Mouse (Mus musculus) embryonic facial prominence, embryonic 14.5 days (tissue): ENCODE results near the gene Zfp936. TPM values are rescaled to one million over a fixed set of nuclear protein-coding genes. Genes with fewer than 3 reads are reported as not detected.
"Not testable (repeated sequence)": the region's sequence is repeated elsewhere in the genome, so short reads cannot be mapped to it uniquely, and the experiment has no call there.

Experiments used
- ATAC-seq: fragments of 200-750 bp; cut with Nextera tagmentation; 2 replicates; pipeline ENCODE4 v1.8.0; 2017; ENCODE audit warnings: low read depth, moderate number of reproducible peaks, moderate TSS enrichment
- DNase-seq: peaks from one replicate; pipeline ENCODE4 v3.0.0-alpha.2; 2015; ENCODE audit warnings: low spot score
- H3K27ac ChIP-seq: fragments of 300-500 bp; sonication (generic); replicated peaks from 2 replicates; pipeline ENCODE4 v1.5.1; 2014; ENCODE audit warnings: low read depth, mild to moderate bottlenecking, low read length, moderate library complexity
- H3K27me3 ChIP-seq: fragments of 300-500 bp; sonication (generic); replicated peaks from 2 replicates; pipeline ENCODE4 v1.6.1; 2014; ENCODE audit warnings: low read length; ENCODE audit not compliant: control insufficient read depth, insufficient read depth
- H3K36me3 ChIP-seq: fragments of 300-500 bp; sonication (generic); 2 replicates; pipeline ENCODE4 v1.6.1; 2014; ENCODE audit warnings: low read length, mixed read lengths; ENCODE audit not compliant: control insufficient read depth, insufficient read depth
- H3K4me1 ChIP-seq: fragments of 300-500 bp; sonication (generic); 2 replicates; pipeline ENCODE4 v1.6.1; 2014; ENCODE audit warnings: antibody characterized with exemption, low read length; ENCODE audit not compliant: control insufficient read depth, insufficient read depth
- H3K4me2 ChIP-seq: fragments of 300-500 bp; sonication (generic); 2 replicates; pipeline ENCODE4 v1.6.1; 2014; ENCODE audit warnings: low read depth, mild to moderate bottlenecking, low read length, moderate library complexity, mixed read lengths
- H3K4me3 ChIP-seq: fragments of 300-500 bp; sonication (generic); 2 replicates; pipeline ENCODE4 v1.5.1; 2014; ENCODE audit warnings: low read depth, mild to moderate bottlenecking, low read length
- H3K9ac ChIP-seq: fragments of 300-500 bp; sonication (generic); 2 replicates; pipeline ENCODE4 v1.6.1; 2014; ENCODE audit warnings: low read depth, mild to moderate bottlenecking, low read length, moderate library complexity, mixed read lengths
- H3K9me3 ChIP-seq: fragments of 300-500 bp; sonication (generic); 2 replicates; pipeline ENCODE4 v1.6.1; 2016; ENCODE audit warnings: low read length; ENCODE audit not compliant: control insufficient read depth
- WGBS: fragments of 180-500 bp; shearing (Covaris S2); extraction: QIAGEN DNeasy Blood & Tissue Kit; methylation state at CpG from one replicate; pipeline ENCODE4 v1.1.7; 2014; 5-methylcytosine and 5-hydroxymethylcytosine counted together
- polyA plus RNA-seq: library from polyadenylated mRNA; unstranded; fragments of >200 nt; fragmentation: Nextera tagmentation; extraction: Ambion mirVana; gene quantifications from 2 replicates; pipeline ENCODE4 v1.2.1, GENCODE M21; 2014

The Zfp936 gene
- polyA plus RNA-seq = not detected in 2 replicates

DNA sequence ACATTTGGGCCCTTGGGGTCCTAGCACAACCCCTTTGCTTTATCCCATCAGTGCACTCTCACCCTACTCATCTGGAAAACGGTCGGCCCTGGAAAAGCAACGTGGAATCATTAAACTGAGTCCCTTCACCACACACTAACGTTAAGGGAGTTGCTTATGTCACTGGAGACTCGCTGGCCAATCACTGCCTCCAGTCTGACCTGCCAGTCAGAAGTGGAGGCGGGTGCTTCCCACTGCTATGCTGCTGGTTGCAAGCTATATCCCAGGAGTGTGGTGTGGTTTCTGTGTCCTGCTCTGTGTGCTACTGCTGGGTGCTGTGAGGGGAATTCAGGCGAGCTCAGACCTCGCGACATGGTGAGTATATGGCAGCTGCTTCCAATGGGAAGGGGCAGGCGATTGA, at the start of gene Zfp936:
Gene Zfp936, plus strand, starts transcription at position 301 of the 400 bp plus-strand sequence.
- H3K27me3 ChIP-seq, H3K36me3 ChIP-seq, H3K4me3 ChIP-seq, H3K9ac ChIP-seq, H3K9me3 ChIP-seq, H3K27ac ChIP-seq, DNase-seq, ATAC-seq, H3K4me2 ChIP-seq, H3K4me1 ChIP-seq: not testable (repeated sequence)
- 87% methylated on average over 10 of the region's 10 CpGs for WGBS

GRCm38 (mm10) chr7:43077831-43078230, 36.2 kb upstream of the Zfp936 start:
- 90% methylated on average over 8 of the region's 8 CpGs for WGBS
- Histone ChIP-seq H3K27ac (no peak overlapping the region), H3K27me3 (no peaks in the 10 kb centered on the region), H3K9ac (no peak overlapping the region), H3K4me2 (no peak overlapping the region), H3K9me3 (peaks cover 6% of the 10 kb centered on the region; the same call in 1 of the 2 replicates), H3K4me1 (no peaks in the 10 kb centered on the region), H3K36me3 (no peaks in the 10 kb centered on the region), H3K4me3 (no peak overlapping the region)
- ATAC-seq (no peak), DNase-seq (no peak)

GRCm38 (mm10) chr7:43128691-43129090, 14.7 kb downstream of the Zfp936 start:
- peaks cover 46% of the 10 kb centered on the region for H3K9me3 ChIP-seq
- not testable (repeated sequence) for H3K4me2 ChIP-seq
- whole genome bisulfite sequencing = 92% methylated on average over 13 of the region's 15 CpGs

DNA sequence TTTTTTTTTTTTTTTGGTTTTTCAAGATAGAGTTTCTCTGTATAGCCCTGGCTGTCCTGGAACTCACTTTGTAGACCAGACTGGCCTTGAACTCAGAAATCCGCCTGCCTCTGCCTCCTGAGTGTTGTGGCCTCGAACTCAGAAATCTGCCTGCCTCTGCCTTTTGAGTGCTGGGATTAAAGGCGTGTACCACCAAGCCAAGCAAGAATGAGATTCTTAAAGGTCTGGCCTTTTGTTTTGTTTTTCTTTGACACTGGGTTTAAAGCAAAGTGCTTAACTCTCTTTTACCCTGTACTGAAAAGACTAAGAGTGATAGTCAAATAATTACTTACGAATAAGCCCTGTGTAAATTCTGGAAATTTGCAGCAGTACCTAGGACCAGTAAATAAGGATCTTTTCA, 50.1 kb downstream of the Zfp936 start:
- not testable (repeated sequence) for H3K4me1 ChIP-seq, H3K9ac ChIP-seq, DNase-seq, H3K4me2 ChIP-seq, H3K27me3 ChIP-seq, ATAC-seq, H3K27ac ChIP-seq, H3K36me3 ChIP-seq, H3K4me3 ChIP-seq
- peaks cover 65% of the 10 kb centered on the region for H3K9me3 ChIP-seq
- 68% methylated on average over 4 of the region's 4 CpGs for WGBS

More at GRCm38 (mm10) chr7:43128691-43129090, 14.7 kb downstream of the Zfp936 start:
- not testable (repeated sequence) for H3K27ac ChIP-seq, H3K27me3 ChIP-seq, DNase-seq, H3K4me3 ChIP-seq, ATAC-seq, H3K36me3 ChIP-seq, H3K9ac ChIP-seq, H3K4me1 ChIP-seq

DNA sequence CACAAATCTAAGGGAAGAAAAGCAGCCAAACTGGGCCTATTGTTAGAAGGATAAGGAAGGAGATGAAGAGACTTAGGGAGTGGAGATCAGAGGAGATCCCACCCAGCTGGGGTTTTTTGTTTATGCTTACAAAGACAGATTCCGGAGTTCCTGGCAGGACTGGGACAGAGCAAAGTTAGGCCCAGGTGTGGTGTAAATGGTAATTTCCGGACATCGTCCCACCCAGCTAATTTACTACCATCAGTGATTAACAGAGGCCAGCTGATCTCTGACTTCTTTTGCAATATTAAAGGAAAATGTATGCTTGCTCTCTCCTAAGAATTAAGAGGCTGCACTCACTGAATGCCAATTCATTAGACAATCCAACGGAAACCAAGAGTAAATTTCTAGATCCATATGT, 53.1 kb downstream of the Zfp936 start:
- not testable (repeated sequence) for H3K9ac ChIP-seq, DNase-seq, ATAC-seq, H3K36me3 ChIP-seq, H3K27me3 ChIP-seq, H3K27ac ChIP-seq, H3K4me1 ChIP-seq, H3K4me3 ChIP-seq, H3K4me2 ChIP-seq
- WGBS = 81% methylated on average over 4 of the region's 4 CpGs
- H3K9me3 ChIP-seq = peaks cover 78% of the 10 kb centered on the region

- H3K9me3 ChIP-seq = peaks cover 76% of the 10 kb centered on the region
Observed at GRCm38 (mm10) chr7:43167811-43168210, 53.8 kb downstream of the Zfp936 start.

DNA sequence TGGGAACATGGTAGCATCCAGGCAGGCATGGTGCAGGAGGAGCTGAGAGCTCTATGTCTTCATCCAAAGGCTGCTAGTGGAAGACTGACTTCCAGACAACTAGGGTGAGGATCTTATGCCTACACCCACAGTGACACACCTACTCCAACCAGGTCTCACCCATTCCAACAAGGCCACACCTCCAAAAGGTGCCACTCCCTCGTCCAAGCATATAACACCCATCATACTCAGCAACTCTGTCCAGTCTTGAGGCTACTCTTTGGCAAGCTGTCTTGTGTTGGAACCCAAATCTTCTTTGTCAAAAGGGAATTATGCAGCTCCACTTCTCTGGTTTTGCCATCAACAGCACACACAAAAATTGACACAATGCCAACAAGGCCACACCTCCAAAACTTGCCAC, 54.2 kb downstream of the Zfp936 start:
- not testable (repeated sequence) for H3K9ac ChIP-seq, ATAC-seq, H3K4me3 ChIP-seq, H3K27ac ChIP-seq, DNase-seq, H3K36me3 ChIP-seq, H3K4me2 ChIP-seq, H3K27me3 ChIP-seq, H3K4me1 ChIP-seq
- 37% methylated on average over 1 of the region's 1 CpGs for WGBS
- H3K9me3 ChIP-seq = peaks cover 75% of the 10 kb centered on the region

More at GRCm38 (mm10) chr7:43167811-43168210, 53.8 kb downstream of the Zfp936 start:
- not testable (repeated sequence) for H3K9ac ChIP-seq, H3K27me3 ChIP-seq, ATAC-seq, H3K4me3 ChIP-seq, H3K36me3 ChIP-seq, H3K4me2 ChIP-seq, H3K4me1 ChIP-seq, DNase-seq, H3K27ac ChIP-seq
- WGBS = 85% methylated on average over 1 of the region's 1 CpGs

GRCm38 (mm10) chr7:43177003-43177702, 63.1 kb downstream of the Zfp936 start:
- Histone ChIP-seq H3K36me3 (no peaks in the 10 kb centered on the region), H3K9ac (no peak overlapping the region), H3K4me1 (no peaks in the 10 kb centered on the region), H3K4me3 (no peak overlapping the region), H3K27ac (no peak overlapping the region), H3K27me3 (no peaks in the 10 kb centered on the region), H3K4me2 (no peak overlapping the region), H3K9me3 (peaks cover 58% of the 10 kb centered on the region)
- no peak for ATAC-seq
- WGBS = 87% methylated on average over 14 of the region's 14 CpGs
- DNase-seq = no peak

GRCm38 (mm10) chr7:43213781-43214180, 99.8 kb downstream of the Zfp936 start:
- not testable (repeated sequence) for H3K4me3 ChIP-seq, H3K4me2 ChIP-seq, H3K9me3 ChIP-seq, DNase-seq, H3K27ac ChIP-seq, H3K36me3 ChIP-seq, ATAC-seq, H3K9ac ChIP-seq, H3K27me3 ChIP-seq, H3K4me1 ChIP-seq
- 82% methylated on average over 7 of the region's 7 CpGs for WGBS
